Mouse (Mus musculus): ENCODE measurements around the gene Snrpe.
A peak's percentile ranks its signal among the peaks of the same experiment; 100 is the strongest.

Gene Snrpe

DNA sequence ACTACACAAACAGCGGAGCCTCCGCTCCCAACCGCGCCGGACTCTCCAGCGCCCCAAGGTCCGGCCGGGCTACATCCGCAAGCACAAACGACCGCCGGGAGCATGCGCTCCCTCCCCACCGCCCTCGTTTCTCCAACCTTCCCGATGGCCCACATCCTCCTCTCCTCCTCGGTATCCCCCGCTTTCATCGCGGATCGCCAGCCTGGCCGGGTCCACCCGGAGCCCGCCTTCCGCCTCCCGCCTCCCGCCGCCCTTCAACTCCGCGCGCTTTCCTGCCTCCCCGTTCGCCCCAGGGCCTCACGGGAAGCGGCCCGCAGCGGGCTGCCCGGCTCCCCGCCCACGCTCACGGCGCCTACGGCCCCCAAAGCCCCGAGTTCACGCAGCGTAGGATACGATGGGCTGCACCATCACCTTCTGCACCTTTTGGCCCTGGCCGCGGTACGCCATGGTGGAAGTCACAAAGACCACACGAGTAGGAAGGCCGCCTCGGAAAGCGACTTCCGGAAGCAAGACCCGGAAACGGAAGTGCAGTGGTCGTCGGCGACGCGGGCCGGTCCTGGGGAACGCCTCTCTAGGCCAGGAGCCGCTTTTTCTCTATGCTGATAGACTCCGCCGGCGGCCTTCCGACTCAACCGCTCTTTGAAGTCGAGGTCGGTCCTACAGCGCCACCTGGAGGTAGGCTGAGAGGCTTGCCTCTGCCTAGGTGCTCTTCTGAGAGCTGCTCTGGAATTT lies at the start of gene Snrpe:
Snrpe (minus strand) TSS at position 521 of the 732 bp plus-strand sequence.
- DNase-seq (ENCODE audit: low spot score in 2 of 2): peak; percentile 93 to 97

GRCm38 (mm10) chr1:133658878-133659277 lies 48.8 kb upstream of the Snrpe start:
- DNase-seq (ENCODE audit: low spot score in 2 of 2): no peak

DNA sequence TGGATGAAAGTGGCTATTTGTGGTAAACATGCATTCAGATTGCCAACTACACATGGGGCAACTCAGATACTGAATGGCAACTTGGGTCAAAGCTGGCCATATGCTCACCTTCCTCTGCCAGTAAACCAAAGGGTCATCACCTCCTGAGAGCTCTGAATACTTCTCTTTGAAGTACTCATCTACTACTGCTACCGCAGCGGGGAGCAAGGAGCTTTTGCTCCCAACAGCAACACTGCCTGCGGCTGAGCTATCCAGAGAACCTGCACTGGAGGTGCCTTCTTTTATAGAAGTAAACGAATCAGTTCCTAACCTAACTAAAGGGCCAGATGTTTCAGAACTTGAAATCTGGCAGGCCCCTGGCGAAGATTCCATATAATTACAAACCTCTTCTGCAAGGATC lies 46.7 kb upstream of the Snrpe start:
- DNase-seq (ENCODE audit: low spot score in 2 of 2): no peak

- no peak for DNase-seq (ENCODE audit: low spot score in 2 of 2)
Observed at GRCm38 (mm10) chr1:133653033-133653432, 42.9 kb upstream of the Snrpe start.

- no peak for DNase-seq (ENCODE audit: low spot score in 2 of 2)
Observed at GRCm38 (mm10) chr1:133650288-133651055, 40.4 kb upstream of the Snrpe start.

DNA sequence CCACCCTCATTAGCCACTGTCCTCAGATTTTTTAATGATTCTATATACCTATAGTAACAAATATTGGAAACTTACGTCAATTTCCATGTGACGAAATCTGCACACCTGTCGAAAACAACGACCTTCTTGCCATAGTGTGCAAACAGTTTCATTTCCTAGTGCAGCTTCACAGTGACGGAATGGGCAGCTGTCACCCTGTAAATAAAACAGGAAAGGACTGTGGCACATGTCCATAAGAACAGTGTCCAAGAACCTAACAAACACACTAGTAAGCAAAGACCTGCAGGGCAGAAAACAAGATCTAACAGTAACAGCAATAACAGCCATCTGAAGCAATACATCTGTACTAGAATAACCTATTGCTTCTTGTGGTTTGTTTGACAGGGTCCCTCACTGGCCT lies 35.6 kb upstream of the Snrpe start:
- no peak for DNase-seq (ENCODE audit: low spot score in 2 of 2)

- DNase-seq (ENCODE audit: low spot score in 2 of 2): no peak
Observed at GRCm38 (mm10) chr1:133641163-133641562, 31.1 kb upstream of the Snrpe start.

GRCm38 (mm10) chr1:133638517-133638916 lies 28.4 kb upstream of the Snrpe start:
- no peak for DNase-seq (ENCODE audit: low spot score in 2 of 2)

DNA sequence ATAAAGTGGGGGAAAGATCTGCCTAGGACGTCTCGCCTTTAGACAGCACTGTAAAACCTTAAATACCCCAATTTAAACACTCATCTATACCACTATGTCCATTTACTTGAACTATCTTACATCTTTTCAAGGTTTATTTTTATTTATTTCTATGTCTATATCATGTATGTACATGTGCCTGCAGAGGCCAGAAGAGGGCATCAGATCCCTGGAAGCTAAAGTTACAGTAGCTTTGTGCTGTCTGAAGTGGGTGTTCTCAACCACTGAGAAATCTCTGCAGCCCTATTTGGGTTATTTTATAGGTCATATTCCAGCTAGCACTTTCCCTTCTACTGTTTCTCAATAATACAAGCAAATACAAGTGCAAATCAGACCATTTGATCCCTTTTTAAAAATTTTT lies 22.1 kb upstream of the Snrpe start:
- DNase-seq (ENCODE audit: low spot score in 2 of 2): no peak

DNA sequence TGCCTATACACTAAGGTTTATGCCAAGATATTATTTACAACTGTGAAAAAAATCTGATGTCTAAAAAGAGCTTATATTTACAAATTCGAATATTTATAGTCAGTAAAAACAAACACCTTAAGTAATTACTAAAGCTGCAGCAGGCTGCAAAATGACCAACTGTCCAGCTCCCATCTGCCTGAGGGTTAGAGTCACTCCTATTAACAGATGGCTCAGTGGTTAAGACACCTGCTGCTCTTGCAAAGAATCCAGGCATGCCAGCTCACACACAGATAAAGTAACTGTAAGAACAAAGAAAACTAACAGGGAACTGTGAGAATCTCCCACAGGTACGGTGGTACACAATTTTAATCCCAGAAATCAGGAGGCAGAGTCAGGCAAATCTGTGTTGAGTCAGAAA lies 15.0 kb upstream of the Snrpe start:
- no peak for DNase-seq (ENCODE audit: low spot score in 2 of 2)

GRCm38 (mm10) chr1:133618311-133618710 lies 8.2 kb upstream of the Snrpe start:
- no peak for DNase-seq (ENCODE audit: low spot score in 2 of 2)

- DNase-seq (ENCODE audit: low spot score in 2 of 2): no peak
Observed at GRCm38 (mm10) chr1:133617908-133618307, 7.8 kb upstream of the Snrpe start.

DNA sequence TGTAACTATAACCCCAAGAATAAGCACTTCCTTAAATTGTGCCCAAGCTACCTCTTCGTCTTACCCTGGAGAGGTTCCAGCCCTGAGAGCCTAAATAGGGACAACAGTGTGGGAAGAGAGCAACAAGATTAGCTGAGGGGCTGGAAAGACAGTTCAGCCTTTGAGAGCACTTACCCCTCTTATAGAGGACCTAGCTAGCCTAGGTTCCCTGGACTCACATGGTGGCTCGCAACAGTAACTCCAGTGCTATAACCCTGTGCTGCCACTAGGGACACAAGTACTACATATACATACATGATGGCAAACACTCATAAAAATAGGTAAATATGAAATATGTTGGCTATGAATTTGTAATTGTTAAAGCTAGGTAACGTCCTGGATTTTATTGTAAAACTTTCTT lies 3.7 kb upstream of the Snrpe start:
- no peak for DNase-seq (ENCODE audit: low spot score in 2 of 2)

DNA sequence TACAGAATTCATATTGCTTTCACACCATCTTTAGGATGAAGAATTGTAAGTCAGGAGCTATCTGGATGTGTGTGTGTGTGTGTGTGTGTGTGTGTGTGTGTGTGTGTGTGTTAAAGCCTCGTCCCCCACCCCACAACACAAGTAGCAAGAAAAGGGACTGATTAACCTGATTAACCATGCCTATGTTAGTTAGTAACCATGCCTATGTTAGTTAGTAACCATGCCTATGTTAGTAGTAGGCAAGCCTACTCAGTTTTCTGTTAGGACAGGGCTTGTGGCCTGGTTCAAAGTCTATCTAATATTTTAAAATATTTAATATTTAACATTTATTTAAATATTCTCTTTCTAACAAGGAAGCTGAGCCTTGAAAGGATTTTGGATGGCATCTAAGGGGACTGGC lies 1.3 kb upstream of the Snrpe start:
- DNase-seq (ENCODE audit: low spot score in 2 of 2): no peak

GRCm38 (mm10) chr1:133610601-133611000 lies 510 bp upstream of the Snrpe start:
- no peak for DNase-seq (ENCODE audit: low spot score in 2 of 2)

DNA sequence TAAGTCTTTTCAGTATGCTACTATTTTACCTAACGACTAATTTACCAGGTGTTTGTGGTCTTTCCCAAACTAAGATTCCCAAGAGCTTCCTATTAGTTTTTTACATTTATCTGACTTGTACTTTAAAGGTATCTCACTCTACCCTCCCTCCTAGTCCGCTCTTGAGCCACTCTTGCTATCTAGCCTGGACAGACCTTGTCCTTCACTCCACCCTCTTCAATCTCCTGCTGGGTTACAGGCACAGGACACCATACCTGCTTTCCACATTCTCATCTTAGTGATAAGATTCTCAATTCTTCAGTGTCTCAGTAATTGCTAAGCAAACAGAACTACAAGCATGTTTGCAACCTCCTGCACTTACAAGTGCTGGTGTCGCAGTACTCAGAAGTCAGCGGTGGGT lies 6.9 kb downstream of the Snrpe start:
- DNase-seq (ENCODE audit: low spot score in 2 of 2): no peak

- no peak for DNase-seq (ENCODE audit: low spot score in 2 of 2)
Observed at GRCm38 (mm10) chr1:133596298-133597007, 13.6 kb downstream of the Snrpe start.

GRCm38 (mm10) chr1:133585995-133586537 lies 24.0 kb downstream of the Snrpe start:
- DNase-seq (ENCODE audit: low spot score in 2 of 2): no peak

GRCm38 (mm10) chr1:133571293-133571692 lies 38.8 kb downstream of the Snrpe start:
- DNase-seq (ENCODE audit: low spot score in 2 of 2): no peak
